Mouse (Mus musculus) stomach, embryonic 15.5 days (tissue): ENCODE measurements at regions not wholly inside any gene's neighbourhood (a gene's known extent, or its start where the extent isn't known, plus 50 kb on each side); places are given as distances from the start of the nearest gene placed in this dataset.

ENCODE experiments used
- ATAC-seq: fragments of 200-750 bp; cut with Nextera tagmentation; 2 replicates; pipeline ENCODE4 v1.8.0; 2017; ENCODE audit warnings: low read depth, moderate number of reproducible peaks, moderate TSS enrichment; ENCODE audit not compliant: insufficient read depth, low FRiP score
- H3K27ac ChIP-seq: fragments of 300-500 bp; sonication (generic); 2 replicates; pipeline ENCODE4 v1.5.1; 2015; ENCODE audit warnings: mild to moderate bottlenecking, inconsistent platforms
- H3K27me3 ChIP-seq: fragments of 300-500 bp; sonication (generic); replicated peaks from 2 replicates; pipeline ENCODE4 v1.6.1; 2015; ENCODE audit warnings: inconsistent platforms
- H3K36me3 ChIP-seq: fragments of 300-500 bp; sonication (generic); 2 replicates; pipeline ENCODE4 v1.6.1; 2015; ENCODE audit warnings: inconsistent platforms
- H3K4me1 ChIP-seq: fragments of 300-500 bp; sonication (generic); 2 replicates; pipeline ENCODE4 v1.6.1; 2015; ENCODE audit warnings: inconsistent platforms
- H3K4me2 ChIP-seq: fragments of 300-500 bp; sonication (generic); 2 replicates; pipeline ENCODE4 v1.6.1; 2015; ENCODE audit warnings: mild to moderate bottlenecking, inconsistent platforms
- H3K4me3 ChIP-seq: fragments of 300-500 bp; sonication (generic); replicated peaks from 2 replicates; pipeline ENCODE4 v1.5.1; 2015; ENCODE audit warnings: inconsistent platforms
- H3K9ac ChIP-seq: fragments of 300-500 bp; sonication (generic); 2 replicates; pipeline ENCODE4 v1.6.1; 2015; ENCODE audit warnings: inconsistent platforms
- H3K9me3 ChIP-seq: fragments of 300-500 bp; sonication (generic); 2 replicates; pipeline ENCODE4 v1.6.1; 2016; ENCODE audit warnings: inconsistent platforms
- WGBS: fragments of 180-500 bp; shearing (Covaris S2); methylation state at CpG from one replicate; pipeline ENCODE4 v1.1.7; 2015; 5-methylcytosine and 5-hydroxymethylcytosine counted together

DNA sequence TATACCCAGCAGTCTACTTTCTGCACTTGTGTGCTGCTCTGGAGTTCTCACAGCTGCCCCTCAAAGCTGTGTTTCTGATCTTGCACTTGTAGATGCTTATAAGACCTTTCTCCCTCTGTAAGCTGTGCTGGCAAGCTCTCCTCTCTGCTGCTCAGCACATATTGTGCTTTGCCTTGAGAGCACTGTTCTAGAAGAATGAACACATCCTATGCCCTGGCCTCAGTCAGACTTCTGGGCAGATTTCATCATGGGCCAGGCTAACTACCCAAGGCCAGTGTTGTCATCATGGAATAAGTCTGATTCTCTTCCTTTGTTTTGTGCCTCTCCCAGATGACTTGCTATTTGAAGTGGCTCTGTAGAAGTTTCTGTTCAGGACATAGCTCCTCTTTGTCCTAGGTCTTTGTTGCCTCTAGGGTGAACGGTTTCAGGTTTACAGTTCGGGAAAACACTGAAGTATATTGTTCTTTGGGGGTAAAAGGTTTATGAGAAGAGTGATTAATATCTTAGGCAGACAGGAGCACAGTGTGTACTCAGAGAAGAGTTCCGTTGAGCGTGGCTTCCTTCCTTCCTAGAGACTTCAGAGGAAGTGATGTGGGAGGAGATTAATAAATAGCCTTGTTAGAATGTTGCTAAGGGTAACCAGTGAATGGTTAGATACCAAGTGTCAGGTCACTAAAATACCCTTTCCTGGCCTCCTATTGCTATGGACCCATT, 70.8 kb downstream of the Pcdh18 start:
- Histone ChIP-seq H3K27me3 (no peaks in the 10 kb centered on the region), H3K4me1 (no peaks in the 10 kb centered on the region), H3K4me2 (no peak overlapping the region), H3K4me3 (no peak overlapping the region), H3K36me3 (no peaks in the 10 kb centered on the region), H3K9ac (no peak overlapping the region), H3K27ac (no peak overlapping the region), H3K9me3 (no peaks in the 10 kb centered on the region)
- ATAC-seq: no peak
- WGBS: 38% methylated on average over 4 of the region's 4 CpGs

GRCm38 (mm10) chr3:49674921-49675320, 82.2 kb downstream of the Pcdh18 start:
- H3K36me3 ChIP-seq: no peaks in the 10 kb centered on the region
- no peak overlapping the region for H3K4me2 ChIP-seq
- H3K4me3 ChIP-seq: no peak overlapping the region
- no peaks in the 10 kb centered on the region for H3K4me1 ChIP-seq
- no peak overlapping the region for H3K9ac ChIP-seq
- ATAC-seq: no peak
- H3K27ac ChIP-seq: no peak overlapping the region
- H3K27me3 ChIP-seq: no peaks in the 10 kb centered on the region
- WGBS: 72% methylated on average over 6 of the region's 6 CpGs
- H3K9me3 ChIP-seq: no peaks in the 10 kb centered on the region

DNA sequence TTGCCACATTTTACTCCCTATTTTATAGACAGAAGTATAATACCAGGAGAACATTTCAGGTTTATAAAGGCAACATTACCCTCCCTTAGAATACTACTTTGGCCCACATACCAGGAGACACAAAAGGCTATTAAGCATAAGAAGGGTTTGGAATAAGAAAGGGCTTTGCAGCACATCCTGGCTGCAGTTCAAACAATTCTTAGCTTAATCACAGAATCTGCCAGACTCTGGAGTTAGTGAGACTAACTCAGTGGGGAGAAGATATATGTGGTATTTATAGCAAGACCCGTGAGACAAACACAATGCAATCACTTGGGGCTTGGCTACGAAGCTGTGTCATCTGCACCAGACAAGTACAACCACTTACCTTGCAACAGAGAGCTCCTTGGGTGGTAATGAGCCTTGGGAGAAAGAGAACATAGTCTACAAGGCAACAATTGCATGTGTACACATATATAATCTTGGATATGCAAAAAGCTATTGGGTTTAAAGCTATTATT, 84.4 kb downstream of the Pcdh18 start:
- 31% methylated on average over 2 of the region's 2 CpGs for WGBS
- ATAC-seq: no peak

GRCm38 (mm10) chr3:49667543-49668338, 89.4 kb downstream of the Pcdh18 start:
- no peaks in the 10 kb centered on the region for H3K9me3 ChIP-seq
- H3K4me3 ChIP-seq: no peak overlapping the region
- no peaks in the 10 kb centered on the region for H3K4me1 ChIP-seq
- 74% methylated on average over 9 of the region's 9 CpGs for WGBS
- H3K27ac ChIP-seq: no peak overlapping the region
- H3K9ac ChIP-seq: no peak overlapping the region
- H3K27me3 ChIP-seq: no peaks in the 10 kb centered on the region
- no peak overlapping the region for H3K4me2 ChIP-seq
- no peak for ATAC-seq
- H3K36me3 ChIP-seq: no peaks in the 10 kb centered on the region

More for the DNA sequence above, 84.4 kb downstream of the Pcdh18 start:
- H3K36me3 ChIP-seq: no peaks in the 10 kb centered on the region
- H3K4me3 ChIP-seq: no peak overlapping the region
- no peak overlapping the region for H3K9ac ChIP-seq
- no peak overlapping the region for H3K27ac ChIP-seq
- no peaks in the 10 kb centered on the region for H3K27me3 ChIP-seq
- H3K4me1 ChIP-seq: no peaks in the 10 kb centered on the region
- no peaks in the 10 kb centered on the region for H3K9me3 ChIP-seq
- no peak overlapping the region for H3K4me2 ChIP-seq

GRCm38 (mm10) chr3:49666516-49666915, 90.6 kb downstream of the Pcdh18 start:
- ATAC-seq: no peak
- Histone ChIP-seq H3K9me3 (no peaks in the 10 kb centered on the region), H3K27ac (no peak overlapping the region), H3K9ac (no peak overlapping the region), H3K27me3 (no peaks in the 10 kb centered on the region), H3K36me3 (no peaks in the 10 kb centered on the region), H3K4me3 (no peak overlapping the region), H3K4me2 (no peak overlapping the region), H3K4me1 (no peaks in the 10 kb centered on the region)
- 81% methylated on average over 2 of the region's 2 CpGs for WGBS

DNA sequence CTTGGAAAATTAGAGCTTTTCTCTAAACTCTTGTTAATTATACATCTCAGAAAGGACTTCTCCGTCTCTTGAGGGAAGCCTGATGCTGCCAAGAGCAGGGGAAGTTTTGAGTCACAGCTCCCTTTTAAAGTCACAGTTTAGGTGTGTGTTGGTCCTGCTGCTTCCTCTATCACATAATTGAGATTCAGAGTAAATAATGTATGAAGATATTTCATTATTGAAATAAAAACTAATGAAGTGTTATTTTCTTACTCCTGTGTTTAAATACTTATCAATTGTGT, 108.3 kb downstream of the Pcdh18 start:
- Histone ChIP-seq H3K36me3 (no peaks in the 10 kb centered on the region), H3K9ac (no peak overlapping the region), H3K4me3 (no peak overlapping the region), H3K4me1 (no peaks in the 10 kb centered on the region), H3K27ac (no peak overlapping the region), H3K4me2 (no peak overlapping the region), H3K27me3 (no peaks in the 10 kb centered on the region), H3K9me3 (no peaks in the 10 kb centered on the region)
- 30% methylated on average over 1 of the region's 1 CpGs for WGBS
- no peak for ATAC-seq

- Histone ChIP-seq H3K36me3 (no peaks in the 10 kb centered on the region), H3K4me3 (no peak overlapping the region), H3K9ac (no peak overlapping the region), H3K27me3 (no peaks in the 10 kb centered on the region), H3K27ac (no peak overlapping the region), H3K9me3 (no peaks in the 10 kb centered on the region), H3K4me1 (no peaks in the 10 kb centered on the region), H3K4me2 (no peak overlapping the region)
- WGBS: 69% methylated on average over 5 of the region's 5 CpGs
- ATAC-seq: no peak
Measured at GRCm38 (mm10) chr3:49648040-49648894, 108.9 kb downstream of the Pcdh18 start.

- Histone ChIP-seq H3K27ac (no peak overlapping the region), H3K9me3 (no peaks in the 10 kb centered on the region), H3K36me3 (no peaks in the 10 kb centered on the region), H3K9ac (no peak overlapping the region), H3K27me3 (no peaks in the 10 kb centered on the region), H3K4me3 (no peak overlapping the region), H3K4me1 (no peaks in the 10 kb centered on the region), H3K4me2 (no peak overlapping the region)
- WGBS: 87% methylated on average over 4 of the region's 4 CpGs
- no peak for ATAC-seq
Measured at GRCm38 (mm10) chr3:49644993-49645392, 112.1 kb downstream of the Pcdh18 start.

GRCm38 (mm10) chr3:49643871-49644270, 113.3 kb downstream of the Pcdh18 start:
- no peaks in the 10 kb centered on the region for H3K4me1 ChIP-seq
- no peak overlapping the region for H3K4me3 ChIP-seq
- no peak overlapping the region for H3K4me2 ChIP-seq
- no peak overlapping the region for H3K27ac ChIP-seq
- 87% methylated on average over 8 of the region's 8 CpGs for WGBS
- no peak overlapping the region for H3K9ac ChIP-seq
- no peaks in the 10 kb centered on the region for H3K27me3 ChIP-seq
- no peaks in the 10 kb centered on the region for H3K9me3 ChIP-seq
- no peak for ATAC-seq
- H3K36me3 ChIP-seq: no peaks in the 10 kb centered on the region

DNA sequence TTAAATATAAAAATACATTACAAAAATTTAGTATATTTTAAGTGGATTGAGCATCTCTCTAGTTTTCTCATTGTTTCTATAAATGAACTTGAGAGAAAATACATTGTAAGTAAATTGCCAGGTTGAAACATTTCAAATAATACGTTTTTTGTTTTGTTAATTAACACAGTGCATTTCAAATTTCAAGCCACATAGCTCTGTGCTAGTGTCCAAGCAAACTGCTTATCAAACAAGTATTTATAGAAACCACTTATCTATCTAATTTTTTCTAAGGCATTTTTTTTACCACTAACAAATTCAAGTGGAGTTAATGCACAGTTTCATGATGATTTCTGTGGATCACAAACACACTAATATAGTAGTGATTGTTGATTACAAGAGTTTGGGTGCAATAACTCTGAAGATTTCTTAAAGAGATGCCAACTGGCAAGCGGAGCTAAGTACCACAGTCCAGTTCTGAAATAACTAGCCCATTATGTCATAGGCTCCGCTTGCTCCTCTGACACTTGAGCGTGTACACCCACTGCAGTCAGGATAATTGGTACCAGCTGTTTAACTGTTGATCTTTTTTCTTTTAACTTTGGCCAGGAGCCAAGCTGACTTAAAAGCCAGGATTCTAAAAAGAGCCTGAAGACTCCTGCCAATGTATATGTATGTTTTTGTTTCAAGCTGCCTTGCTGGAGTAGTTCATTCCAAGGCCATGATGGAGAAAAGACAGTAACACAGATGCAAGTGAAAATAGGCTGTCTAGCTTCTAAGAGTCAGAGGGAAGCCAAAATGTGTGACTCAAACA, 115.0 kb downstream of the Pcdh18 start:
- no peak overlapping the region for H3K4me2 ChIP-seq
- no peaks in the 10 kb centered on the region for H3K27me3 ChIP-seq
- WGBS: 25% methylated on average over 4 of the region's 4 CpGs
- H3K4me3 ChIP-seq: no peak overlapping the region
- no peaks in the 10 kb centered on the region for H3K4me1 ChIP-seq
- no peak overlapping the region for H3K9ac ChIP-seq
- peak overlapping the region; percentile 61; the same call in 1 of the 2 replicates for H3K27ac ChIP-seq
- no peaks in the 10 kb centered on the region for H3K36me3 ChIP-seq
- H3K9me3 ChIP-seq: no peaks in the 10 kb centered on the region
- peak; percentile 93; the same call in 1 of the 2 replicates for ATAC-seq

GRCm38 (mm10) chr3:49641411-49641810, 115.7 kb downstream of the Pcdh18 start:
- WGBS: 62% methylated on average over 1 of the region's 1 CpGs
- no peaks in the 10 kb centered on the region for H3K9me3 ChIP-seq
- no peak for ATAC-seq

More at GRCm38 (mm10) chr3:49641411-49641810, 115.7 kb downstream of the Pcdh18 start:
- Histone ChIP-seq H3K27me3 (no peaks in the 10 kb centered on the region), H3K4me1 (no peaks in the 10 kb centered on the region), H3K4me3 (no peak overlapping the region), H3K27ac (0 out of 2 replicates have a peak overlapping the region, but pooled peaks have one; percentile 31), H3K9ac (no peak overlapping the region), H3K36me3 (no peaks in the 10 kb centered on the region), H3K4me2 (no peak overlapping the region)
